Mouse (Mus musculus): ENCODE measurements around the gene Tgfbr3.

DNA sequence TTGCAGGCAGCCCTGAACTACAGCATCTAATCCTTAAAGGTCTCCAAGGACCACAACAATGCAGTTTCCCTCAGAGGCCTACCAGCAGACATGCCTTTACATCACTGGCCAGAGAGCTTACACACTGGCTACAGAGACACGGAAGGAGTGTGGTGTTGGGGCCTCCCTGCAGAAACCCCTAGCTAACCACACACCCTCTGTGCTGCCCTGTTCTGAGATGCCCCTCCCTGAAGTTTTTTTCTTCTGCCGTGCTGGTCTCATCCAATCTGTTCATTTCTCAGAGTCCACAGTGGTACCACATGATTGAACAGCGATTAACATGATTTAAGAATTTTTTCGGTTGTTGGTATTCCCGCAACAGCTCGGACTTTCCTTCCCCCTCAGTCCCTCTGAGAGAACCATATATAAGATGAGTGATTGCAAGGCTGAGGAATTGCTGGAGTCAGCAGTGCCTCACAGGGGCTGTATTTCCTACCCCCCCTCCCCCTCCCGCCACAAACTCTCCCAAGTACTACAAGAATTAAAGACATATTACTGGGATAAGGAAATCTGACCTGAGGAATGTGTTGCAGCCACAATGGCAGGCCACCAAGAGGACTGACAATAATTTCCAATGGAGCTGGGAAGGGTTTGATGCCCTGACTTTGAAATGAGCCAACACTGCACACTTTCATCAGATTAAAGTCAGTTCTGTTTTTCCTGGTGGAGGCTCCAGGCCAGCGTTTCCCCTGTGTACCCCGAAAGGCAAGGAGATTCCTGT lies 75.9 kb downstream of the Tgfbr3 start:
- TF ChIP-seq CTCF (IDR thresholded peaks at IDR 0.05; ENCODE audit: extremely low read depth, insufficient read depth, low read length) (no peak), POLR2A (IDR thresholded peaks at IDR 0.05; ENCODE audit: extremely low read depth, insufficient read depth, low read length) (no peak)
